Mouse (Mus musculus) NIH3T3 (cell line): ENCODE data around the gene Fam189a1.

Source experiments
- DNase-seq: peaks from one replicate; pipeline ENCODE4 v3.0.0-alpha.2; 2012; ENCODE audit warnings: low read depth

Fam189a1 gene

DNA sequence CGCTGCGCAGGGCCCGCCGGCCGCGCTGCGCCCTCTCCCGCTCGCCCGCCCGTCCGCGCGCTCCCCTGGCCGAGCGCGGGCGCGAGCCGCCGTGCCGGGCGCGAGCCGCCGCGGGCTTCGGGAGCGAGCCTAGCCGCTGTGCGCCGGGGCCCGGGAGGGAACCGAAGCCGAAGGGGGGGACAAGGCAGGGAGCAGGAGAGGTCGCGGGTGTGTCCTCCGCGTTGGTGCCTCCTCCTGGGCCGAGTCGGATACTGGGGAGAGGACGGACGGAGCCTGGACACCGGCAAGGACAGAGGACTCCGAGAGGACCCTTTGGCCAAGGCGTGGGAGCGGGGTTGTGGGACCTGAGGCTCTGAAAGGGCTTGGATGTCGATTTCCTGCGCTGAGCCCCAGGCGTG lies at the start of gene Fam189a1:
Gene Fam189a1 (minus strand): TSS at position 57 of the 398 bp plus-strand sequence.
- no peak for DNase-seq

DNA sequence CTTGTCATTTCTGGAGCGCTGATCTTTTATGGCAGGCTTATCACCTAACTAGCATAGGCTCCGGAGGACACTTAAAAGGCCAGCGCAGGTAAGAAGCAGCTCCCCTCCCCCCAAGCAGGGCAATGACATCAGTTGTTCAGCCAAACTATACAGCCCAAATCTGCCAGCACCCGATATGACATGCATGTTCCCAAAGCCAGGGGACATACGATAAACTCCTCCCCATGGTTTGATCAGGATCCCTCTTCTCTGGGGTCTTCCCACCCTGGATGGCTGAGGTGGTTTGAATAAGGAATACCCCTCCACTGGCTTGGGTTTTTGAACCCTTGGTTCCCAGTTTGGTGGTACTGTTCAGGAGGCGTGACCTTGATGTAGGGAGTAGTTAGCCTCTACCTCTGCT lies 49.7 kb upstream of the Fam189a1 start:
- DNase-seq, result no peak

DNA sequence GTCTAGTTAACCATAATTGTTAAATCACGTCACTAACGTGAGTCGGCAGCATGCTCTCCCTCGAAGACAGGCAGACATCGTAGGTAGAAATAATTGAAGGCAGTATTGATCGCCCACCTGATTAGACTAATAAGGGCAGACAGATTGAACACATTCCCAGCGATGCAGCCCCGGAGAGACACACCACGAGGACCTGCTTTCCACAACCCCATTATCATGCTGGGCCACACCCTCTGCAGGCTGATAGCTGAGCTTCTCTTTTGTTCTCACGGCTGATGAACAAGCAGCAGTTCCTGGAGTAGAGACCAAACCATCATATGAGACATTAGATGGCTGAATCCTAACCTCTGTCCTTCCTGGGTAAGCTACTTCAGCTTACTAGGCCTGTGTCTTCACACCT lies 46.3 kb upstream of the Fam189a1 start:
- no peak for DNase-seq

DNA sequence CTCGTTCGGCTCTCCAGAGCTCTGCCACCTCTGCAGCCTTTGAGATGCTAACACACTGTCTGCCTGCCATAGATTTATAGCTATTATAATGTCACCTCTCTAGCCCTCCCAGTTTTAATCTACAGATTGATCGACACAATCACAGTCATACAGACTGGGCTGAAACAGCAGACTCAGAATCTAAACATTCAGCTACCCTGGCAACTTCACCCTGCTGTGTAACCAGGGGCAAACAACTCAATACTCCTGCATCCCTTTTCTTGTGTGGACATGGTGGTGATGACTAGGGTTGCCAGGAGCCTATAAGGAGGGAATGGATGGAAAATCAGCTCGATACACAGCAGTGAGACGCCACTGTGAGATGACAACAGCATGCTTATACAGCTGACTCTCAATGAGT lies 24.3 kb upstream of the Fam189a1 start:
- DNase-seq, result no peak

DNA sequence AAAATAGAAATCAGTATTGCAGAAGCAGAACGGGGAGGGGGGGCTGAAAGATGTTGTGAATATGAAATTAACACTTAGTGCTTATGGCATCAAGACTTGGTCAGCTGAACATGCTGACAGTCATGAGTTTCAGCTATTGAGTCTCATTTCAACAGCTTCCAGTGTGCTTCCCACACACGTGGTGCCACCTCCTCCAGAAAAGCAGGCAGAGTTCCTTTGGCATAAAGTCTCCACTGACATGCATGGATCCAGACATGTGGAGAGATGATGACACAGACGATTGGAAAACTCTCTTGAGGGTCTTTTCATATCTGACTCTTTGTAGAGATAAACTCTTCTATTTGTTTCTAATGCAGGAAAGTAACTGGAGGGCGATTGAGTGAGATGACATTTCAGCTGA lies 14.4 kb upstream of the Fam189a1 start:
- no peak for DNase-seq

DNA sequence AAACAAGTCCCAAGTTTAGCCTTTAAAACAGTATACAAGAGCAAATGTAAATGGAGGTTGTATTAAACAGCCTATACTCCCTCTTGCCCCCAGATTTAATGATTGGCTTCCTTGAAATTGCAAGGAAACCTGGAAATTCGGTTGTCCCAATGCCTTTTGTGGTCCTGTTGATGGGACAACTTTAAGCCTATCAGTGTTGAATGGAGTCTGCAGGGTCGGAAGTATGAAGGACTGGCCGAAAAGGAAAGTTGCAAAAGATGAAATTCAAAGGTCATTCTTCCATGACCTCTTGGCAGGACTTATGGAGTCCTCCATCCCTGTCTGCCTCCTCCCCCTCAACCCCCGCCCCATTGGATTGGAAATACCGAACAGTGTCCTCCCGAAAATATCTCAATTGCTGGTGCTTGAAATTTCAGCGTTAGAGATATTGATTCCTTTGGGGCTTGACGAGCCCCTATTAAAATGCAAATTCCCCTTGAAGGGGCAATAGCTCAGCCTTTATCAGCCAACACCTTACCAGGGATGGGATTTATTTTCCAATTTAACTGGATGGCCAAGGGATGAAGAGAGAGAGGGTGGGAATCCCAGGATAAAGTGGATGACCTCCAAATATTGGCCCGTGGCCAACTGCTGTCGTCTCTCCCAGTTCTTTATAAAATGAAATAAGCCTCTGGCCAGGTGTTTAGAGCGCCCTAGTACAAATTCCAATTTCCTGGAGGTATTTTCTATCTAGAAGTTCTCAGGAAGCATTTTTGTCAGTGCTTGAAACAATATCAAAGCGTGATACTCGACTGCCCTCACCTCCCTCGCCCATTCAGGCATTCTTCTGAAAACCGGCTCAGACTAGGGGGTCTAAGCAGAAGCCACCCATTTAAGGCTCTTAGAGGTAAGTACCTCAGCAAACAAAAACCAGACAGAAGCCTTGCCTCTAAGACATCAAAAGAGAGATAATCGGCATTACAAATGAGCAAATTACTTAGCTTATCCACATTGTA lies 958 bp upstream of the Fam189a1 start:
- no peak for DNase-seq

DNA sequence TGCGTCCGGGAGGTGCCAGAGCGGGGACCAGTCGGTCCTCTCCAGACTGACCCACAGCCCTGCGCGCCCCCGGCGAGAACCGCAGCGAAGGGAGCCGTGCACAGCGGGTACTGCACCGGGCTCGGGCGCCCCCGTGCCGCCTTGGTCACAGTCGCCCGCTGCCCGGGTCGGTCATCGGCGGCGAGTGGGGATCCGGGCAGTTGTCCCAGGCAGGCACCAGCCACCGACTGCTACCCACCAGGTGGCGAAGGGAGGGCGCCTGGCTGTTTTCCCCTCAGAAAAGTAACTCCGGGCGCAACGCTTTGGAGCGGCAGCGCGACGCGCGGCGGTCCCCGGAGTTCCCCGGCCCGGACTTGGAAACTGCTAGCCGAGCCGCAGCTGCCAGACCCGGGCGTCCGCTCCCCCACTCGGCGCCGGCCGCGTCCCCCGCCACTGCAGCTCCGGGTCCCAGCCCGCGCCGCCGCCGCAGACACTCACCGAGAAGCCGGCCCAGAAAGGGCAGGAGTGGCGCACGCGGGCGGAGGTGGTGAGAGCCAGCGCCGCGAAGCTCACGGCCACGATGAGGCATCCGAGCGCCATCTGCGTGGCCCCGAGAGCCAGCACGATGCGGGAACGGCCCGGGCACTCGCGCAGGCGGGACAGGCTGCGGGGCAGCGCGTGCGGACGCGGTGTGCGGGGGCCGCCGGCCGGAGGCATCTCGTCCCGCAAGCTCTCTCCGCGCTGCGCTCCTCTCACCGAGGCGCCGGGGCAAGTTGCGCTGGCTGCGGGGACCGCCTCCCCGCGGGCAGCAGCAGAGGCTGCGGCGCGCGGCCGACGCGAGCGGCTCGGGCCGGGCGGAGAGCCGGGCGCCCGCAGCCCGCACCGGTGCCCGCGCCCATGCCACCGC lies 499 bp downstream of the Fam189a1 start:
- DNase-seq, result no peak

DNA sequence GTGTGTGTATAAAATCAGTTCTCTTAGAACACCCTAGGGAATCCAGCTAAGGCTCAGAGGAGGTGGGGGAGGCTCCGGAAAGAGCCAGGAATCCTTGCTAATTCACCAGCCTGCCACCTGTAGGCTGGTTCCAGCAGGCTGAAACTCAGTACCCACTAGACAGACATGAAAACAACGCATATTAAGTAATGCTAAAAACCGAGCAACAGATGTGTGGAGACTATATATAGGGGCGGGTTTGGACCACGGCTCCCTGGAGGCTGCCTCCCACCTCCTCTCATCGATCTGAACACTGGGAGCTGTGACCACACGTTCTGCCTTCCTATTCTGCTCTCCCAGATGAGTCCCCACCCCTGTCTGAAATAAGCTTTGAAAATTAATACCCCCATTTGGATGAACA lies 1.8 kb downstream of the Fam189a1 start:
- no peak for DNase-seq

DNA sequence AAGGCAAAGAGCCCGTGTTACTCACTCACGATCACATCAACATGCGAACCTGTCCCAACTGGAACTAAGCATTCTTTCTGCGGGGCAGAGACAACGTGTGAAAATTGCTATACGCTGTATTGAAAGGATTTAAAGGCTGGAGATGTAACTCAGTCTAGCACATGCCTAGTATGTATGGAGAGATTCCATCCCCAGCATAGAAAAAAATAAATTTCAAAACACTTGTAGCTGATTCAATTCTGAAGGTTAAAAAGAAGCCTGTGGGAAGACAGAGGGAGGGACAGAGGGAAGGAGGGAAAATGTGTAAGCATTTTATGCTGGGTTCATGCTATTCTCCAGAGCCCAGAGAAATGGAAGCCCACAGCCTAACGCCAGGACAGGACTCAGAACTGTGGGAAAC lies 2.5 kb downstream of the Fam189a1 start:
- DNase-seq, result no peak

DNA sequence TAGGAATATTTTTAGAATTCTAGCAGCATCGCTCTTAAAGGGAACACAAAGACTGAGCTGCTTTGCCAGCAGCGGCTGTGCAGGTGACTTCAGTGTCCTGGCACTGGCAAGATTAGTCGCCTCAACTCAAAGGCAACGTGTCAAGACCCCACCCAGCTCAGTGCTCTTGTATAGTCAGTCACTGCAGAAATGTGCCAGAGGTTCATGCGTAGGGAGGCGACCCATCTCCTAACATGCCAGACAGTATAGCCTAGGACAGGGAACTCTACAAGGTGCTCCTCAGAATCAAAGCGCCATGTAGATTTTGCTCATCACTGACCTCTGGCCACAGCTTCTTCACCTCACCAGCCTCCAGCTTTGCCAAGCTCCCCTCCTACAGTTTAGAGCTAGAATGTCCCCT lies 4.8 kb downstream of the Fam189a1 start:
- no peak for DNase-seq

DNA sequence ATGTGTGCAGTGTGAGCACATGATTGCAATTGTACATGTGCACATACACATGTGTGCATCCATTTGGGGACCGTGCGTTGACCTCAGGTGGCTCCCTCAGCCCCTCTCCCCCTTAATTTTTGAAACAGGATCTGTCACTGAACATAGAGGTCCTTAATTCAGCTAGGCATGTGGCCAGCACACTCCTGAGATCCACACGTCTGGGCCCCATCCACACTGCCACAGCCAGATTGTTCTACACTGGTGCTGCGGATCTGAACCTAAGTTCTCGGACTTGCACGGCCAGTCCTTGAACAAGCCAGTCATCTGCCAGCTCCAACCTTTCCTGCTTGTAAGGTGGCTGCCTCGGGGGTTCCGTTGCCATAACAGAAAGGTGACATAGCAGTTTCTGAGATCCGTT lies 7.3 kb downstream of the Fam189a1 start:
- no peak for DNase-seq

DNA sequence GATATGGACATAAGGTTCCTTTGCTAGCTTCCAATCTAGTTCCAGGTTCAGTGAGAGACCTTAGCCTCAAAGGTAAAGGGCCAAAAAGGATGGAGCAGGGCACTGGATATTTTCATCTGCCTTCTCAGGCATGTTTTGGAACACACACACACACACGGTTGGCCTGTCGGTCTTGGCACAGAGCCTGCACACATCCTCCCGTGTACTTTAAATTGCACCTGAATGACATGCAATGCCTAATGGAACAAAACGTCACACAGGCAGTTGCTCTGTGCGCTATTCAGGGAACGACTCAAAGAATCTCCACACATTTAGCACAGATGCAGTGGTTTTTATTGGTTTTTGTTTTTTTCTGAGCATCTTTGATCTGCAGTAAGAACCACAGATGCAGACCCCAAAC lies 11.5 kb downstream of the Fam189a1 start:
- DNase-seq, result no peak

DNA sequence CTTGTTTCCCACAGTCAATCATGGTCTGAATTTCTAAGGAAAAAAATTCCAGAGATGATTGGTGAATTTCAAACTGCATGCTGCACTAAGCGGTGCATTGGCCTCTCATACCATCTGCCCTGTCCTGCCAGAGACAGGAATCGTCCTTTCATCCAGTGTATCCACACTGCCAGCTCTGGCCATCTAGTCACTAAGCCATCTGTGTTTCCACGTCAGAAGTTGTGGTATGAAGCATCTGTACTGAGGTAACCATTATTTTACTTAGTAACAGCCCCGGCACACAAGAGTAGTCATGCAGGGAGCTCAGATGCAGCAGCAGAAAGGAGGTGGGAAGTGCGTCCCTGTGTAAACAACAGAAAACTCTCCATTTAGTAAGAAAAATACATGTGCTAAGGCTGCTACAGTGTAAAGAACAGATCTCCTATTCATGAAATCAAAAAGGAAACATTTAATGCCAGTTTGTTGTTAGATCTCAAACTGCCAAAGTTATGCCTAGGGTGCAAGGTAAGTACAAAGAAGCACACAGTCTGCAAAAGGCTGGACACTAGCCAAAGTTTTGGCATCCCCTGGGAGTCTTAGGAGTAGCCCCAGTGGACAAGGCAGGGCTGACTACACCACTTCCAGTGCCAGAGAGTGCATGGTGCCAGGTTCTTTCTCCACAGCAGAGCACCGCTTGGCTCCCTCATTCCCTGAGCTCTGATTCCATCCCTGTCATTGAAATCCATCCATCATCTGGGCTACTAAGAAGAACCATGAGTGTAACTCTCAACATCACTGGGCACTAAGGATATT lies 14.3 kb downstream of the Fam189a1 start:
- DNase-seq, result peak; percentile 11

DNA sequence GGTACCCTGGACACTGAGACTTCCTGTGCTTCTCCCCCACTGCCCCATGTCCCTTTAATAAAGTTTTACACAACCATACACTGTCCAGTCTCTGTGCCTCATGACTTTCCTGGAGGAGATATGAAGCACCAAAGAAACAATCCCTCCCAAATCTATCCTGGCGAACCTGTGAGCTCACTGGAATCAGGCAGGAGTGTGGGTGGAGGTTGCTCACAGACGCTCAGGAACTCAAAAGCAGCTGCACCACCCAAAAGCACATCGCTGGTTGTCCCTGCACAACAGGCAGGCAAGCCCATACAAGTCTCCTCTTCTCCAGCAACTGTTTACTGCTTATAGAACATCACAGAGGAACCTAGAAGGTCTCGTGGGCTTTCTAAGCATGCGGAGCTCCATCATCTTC lies 15.5 kb downstream of the Fam189a1 start:
- no peak for DNase-seq

DNA sequence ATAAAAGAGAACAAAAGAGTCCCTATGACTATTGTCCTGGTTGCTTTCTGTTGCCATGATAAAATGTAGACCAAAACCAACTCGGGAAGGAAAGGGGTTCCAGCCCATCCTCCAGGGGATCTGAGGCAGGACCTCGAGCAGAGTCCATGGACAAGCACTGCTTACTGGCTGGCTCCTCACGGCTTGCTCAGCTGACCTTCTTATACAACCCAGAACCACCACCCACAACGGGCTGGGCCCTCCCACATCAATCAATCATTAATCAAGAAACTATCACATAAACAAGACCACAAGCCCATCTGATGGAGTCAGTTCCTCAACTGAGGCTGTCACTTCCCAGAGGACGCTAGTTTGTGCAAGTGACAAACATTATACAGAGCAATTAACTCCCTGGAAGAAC lies 16.3 kb downstream of the Fam189a1 start:
- no peak for DNase-seq

DNA sequence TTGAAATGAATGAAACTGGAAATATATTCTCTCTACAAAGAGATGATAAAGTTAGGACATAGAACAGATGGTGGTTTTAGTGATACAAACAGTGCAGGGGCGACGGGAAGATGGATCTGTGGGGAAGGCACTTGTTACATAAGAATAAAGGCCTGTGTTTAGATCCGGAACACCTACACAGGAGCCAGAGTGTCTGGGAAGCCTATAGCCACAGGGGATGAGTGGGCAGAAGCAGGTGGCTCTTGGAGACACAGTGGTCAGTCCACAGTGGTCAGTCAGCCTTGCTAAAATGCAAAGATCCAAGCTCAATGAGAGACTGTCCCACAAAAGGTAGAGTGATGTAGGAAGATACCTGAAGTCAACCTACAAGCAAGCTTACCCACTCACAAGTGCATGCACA lies 32.6 kb downstream of the Fam189a1 start:
- no peak for DNase-seq

DNA sequence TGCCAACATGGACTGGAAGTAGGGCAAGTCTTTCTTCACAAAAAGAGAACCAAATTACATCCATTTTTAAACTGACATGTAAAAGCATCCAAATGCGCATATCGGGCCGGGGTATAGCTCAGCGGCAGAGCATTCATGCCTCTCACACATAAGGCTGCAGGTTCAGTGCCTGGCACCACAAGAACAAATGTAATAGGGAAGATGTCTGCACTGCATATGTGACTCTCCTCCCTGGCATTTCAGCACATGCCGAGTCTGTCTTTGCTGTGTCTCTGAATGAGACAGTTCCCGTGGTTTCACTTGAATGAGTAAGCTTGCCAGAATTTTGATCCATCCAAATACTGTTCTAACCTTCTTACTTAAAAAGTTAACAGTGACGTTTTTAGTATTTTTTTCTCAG lies 39.5 kb downstream of the Fam189a1 start:
- no peak for DNase-seq

DNA sequence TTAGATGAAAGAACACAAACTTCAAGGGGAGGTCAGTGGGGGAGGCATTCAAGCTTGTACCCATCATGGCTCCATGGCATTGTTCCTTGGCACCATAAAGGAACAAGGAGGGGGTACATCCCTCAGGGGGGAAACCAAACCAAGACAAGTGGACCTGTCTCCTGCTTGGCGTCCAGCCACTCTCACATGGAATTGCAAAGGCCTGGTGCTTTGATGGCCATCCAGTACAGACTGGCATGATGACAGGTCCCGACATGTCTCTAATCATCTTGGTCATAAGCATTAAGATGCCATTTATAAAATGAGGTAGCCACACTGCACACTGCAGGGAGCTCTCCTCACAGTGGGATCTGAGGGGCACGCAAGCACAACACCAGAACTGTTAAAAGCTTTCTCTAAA lies 41.0 kb downstream of the Fam189a1 start:
- DNase-seq, result no peak

DNA sequence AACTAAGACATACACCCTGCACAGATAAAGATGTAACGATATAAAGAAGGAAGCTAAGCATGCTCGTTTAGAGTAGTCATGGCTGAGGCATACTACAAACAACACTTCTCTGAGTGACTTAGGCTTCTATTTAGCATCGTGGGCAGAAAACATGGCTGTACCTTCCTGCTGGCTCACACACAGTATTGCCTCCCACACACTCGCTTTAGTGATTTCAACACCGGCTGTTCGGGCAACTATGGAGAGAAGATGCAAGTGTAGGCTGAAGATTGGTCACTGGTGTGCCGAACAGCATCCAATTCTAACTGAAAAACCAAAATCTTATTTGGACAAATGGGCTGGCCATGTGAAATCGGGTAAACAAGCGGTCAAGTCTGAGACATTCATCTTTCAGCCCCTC lies 44.7 kb downstream of the Fam189a1 start:
- no peak for DNase-seq

DNA sequence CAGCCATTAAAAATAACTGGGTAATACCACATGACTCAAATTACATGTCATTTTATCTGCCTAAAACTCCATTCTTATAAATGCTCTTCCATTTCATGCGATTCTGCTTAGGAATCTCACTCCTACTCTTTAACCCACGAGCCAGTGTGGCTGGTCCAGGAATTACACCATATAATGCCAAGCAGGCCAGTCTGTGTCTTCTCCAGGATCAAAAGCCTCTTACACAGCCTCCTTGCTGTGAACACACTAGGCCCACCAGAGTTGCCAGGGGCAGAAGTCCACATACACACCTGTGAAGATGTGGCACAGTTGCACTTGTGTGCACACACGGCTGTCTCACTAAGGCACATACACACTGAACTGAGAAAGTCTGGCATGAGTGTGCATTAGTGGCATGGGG lies 50.8 kb downstream of the Fam189a1 start:
- DNase-seq, result no peak

DNA sequence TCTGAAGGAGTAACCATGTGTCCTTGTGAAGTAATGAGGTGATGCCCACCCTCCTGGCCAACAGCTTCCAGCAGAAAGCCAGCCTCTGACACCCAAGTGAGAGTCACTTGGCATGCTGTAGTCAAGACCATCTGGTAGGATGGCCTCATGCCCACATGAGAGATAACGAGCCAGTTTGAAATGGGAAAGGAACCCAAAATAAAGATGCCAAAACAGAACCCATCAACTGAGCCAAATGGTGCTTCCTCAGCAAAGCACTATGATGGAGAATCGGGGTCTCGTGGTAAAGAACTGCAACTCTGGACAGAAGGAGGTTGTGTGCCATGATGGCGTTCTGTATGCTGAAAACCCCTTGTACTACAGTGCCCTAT lies 51.3 kb downstream of the Fam189a1 start:
- no peak for DNase-seq
